Mouse (Mus musculus) spleen, adult 12 weeks (tissue): ENCODE measurements around the gene Galnt11.
"Not testable (repeated sequence)": the region's sequence is repeated elsewhere in the genome, so short reads cannot be mapped to it uniquely, and the experiment has no call there.

Experiments used
- DNase-seq: peaks from one replicate; pipeline ENCODE4 v3.0.0; 2022; ENCODE audit warnings: low spot score

The Galnt11 gene

DNA sequence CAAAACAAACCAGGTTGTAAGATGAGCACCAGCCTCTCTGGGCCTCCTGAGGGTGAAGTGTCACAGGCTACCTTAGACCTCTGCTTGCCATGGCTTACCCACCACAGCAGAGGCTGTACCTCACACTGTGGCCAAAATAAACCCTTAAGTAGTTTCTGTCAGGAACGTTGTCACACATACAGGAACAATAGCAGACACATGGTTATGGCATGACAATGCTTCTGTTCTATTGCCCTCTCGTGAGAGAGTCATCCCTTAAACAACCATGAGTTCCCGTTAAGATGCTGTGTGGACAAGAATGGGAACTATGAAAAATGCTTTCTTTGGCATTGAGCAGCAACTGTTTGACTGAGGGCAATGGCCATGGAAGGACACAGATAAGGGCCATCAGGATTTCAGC lies at the start of gene Galnt11:
Gene Galnt11 (plus strand): TSS at position 301 of the 400 bp plus-strand sequence.
- DNase-seq: no peak

GRCm38 (mm10) chr5:25177937-25178336 lies 43.8 kb upstream of the Galnt11 start:
- not testable (repeated sequence) for DNase-seq

- not testable (repeated sequence) for DNase-seq
These were observed 43.2 kb upstream of the Galnt11 start for GRCm38 (mm10) chr5:25178543-25178942.

GRCm38 (mm10) chr5:25179284-25179683 lies 42.4 kb upstream of the Galnt11 start:
- DNase-seq: no peak

DNA sequence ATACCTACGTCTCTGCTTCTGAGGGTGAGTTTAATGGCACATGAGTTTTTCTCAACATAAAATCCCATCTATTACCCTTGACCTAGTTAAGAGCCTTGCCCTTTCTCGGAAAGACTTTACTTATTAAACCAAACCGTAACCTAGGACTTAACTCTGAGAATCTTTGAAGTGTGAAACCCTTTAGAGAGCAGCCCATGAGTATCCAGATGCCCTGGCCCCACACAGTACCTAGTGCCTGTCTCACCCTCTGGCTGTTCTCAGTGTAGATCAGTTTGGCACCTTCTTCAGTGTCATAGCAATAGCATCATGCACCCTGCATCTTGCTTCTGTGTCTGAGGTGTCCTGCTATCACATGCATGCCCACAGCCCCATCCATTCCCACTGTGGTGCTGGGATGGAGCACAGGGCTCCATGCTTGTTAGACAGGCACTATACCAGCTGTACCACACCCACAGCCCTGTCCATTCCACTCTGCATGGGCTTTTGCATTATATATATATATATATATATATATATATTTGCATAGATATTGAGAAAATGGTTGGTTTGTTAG lies 41.7 kb upstream of the Galnt11 start:
- no peak for DNase-seq

DNA sequence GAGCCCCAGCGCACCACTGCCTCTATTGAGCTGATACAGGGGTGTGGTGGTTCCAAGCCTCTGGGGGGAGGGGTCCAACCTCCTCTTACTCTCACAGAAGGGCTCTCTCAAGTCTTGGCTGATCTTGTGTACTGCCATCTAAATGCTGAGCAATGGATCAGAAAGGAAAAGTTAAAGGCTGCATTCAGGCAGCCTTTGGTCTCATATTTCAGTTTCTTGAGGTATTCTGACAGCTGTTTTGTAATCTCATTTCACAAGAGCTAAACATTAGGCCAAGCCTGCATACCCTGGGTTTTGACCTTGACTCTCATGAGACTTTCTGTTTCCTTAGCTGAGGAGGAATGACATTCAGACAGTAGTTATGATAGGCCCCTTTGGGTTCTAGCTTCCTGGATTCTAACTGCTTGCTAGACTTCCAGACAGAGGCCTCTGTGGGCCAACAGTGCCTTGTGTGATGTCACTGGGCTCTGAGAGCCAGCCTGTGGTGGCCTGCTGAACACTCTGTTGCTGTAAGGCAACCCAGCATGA lies 40.6 kb upstream of the Galnt11 start, which contains the start of gene Galntl5:
Gene Galntl5 (plus strand): TSS at position 457 of the 528 bp plus-strand sequence.
- DNase-seq: no peak

GRCm38 (mm10) chr5:25183595-25183994 lies 38.1 kb upstream of the Galnt11 start:
- DNase-seq: no peak

DNA sequence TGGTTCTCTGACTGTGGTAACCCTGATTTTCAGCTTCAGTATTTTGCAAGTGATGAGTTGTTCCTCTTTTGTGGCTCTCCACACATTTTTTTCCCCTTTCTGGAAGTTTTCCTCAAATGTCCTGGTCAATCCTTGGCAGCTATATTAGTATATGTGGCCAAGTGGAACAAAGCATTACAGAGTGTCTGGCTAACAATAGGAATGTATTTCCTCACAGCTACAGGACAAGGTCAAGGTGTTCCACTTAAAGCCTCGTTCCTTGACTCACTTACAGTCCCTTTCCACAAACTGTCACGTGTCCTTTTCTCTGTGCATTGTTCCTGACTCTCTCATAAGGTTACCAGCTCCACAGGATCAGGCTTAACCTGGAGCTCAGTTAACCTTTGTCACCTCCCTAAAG lies 37.1 kb upstream of the Galnt11 start:
- no peak for DNase-seq

- no peak for DNase-seq
These were observed 34.0 kb upstream of the Galnt11 start for GRCm38 (mm10) chr5:25187727-25188126.

DNA sequence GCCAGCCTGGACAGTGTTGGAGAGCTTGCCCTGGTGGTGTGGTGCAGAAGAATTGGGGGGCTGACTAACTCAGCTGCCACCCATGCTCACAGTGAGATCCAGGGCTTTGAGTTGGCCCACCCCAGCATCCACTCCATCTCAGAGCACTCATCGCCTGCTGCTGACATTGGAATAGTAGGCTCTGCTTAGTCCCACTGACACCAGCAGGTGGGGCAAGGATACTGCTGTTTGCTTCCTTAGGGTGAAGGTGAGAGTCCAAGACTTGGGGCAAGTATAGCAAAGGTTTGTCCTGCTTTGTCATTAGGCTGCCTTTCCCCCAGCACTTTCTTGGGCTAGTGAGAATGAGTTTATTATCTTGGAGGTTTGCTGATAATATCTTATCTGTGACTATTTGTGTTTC lies 32.9 kb upstream of the Galnt11 start:
- DNase-seq: no peak

GRCm38 (mm10) chr5:25190521-25190920 lies 31.2 kb upstream of the Galnt11 start:
- DNase-seq: no peak

DNA sequence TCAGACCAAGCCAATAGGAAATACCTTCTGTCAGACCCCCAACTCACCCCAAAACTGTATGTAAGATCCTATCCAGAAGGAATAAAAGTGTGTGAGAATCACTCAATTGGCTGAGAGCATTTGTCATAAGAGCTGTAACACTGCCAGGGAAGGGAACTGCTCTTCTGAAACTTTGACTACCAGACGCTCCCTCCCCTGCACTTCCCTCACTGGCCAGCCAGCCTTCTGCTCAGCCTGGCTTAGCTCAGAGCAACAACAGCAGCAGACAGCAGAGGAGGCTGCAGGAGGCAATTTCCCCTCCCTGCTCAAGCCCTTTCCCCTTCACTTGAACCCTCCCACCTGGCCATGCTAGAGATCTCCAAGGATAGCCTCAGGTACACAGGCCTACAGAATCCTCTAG lies 9.8 kb upstream of the Galnt11 start:
- DNase-seq: no peak

DNA sequence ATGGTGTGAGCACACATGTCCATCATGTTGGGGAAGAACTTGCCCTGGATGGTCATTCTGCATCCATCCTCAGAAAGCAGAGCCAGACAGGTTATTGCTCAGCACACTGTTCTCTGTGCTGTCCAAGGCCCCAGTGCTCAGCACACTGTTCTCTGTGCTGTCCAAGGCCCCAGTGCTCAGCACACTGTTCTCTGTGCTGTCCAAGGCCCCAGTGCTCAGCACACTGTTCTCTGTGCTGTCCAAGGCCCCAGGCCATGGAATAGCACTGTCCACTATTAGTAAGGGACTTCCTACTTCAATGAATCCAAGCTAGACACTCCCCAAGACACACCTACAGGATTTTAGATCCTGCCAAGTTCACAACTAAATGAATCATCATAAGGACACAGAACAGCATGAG lies 8.5 kb upstream of the Galnt11 start:
- not testable (repeated sequence) for DNase-seq

GRCm38 (mm10) chr5:25215006-25215405 lies 6.7 kb upstream of the Galnt11 start:
- DNase-seq: no peak

DNA sequence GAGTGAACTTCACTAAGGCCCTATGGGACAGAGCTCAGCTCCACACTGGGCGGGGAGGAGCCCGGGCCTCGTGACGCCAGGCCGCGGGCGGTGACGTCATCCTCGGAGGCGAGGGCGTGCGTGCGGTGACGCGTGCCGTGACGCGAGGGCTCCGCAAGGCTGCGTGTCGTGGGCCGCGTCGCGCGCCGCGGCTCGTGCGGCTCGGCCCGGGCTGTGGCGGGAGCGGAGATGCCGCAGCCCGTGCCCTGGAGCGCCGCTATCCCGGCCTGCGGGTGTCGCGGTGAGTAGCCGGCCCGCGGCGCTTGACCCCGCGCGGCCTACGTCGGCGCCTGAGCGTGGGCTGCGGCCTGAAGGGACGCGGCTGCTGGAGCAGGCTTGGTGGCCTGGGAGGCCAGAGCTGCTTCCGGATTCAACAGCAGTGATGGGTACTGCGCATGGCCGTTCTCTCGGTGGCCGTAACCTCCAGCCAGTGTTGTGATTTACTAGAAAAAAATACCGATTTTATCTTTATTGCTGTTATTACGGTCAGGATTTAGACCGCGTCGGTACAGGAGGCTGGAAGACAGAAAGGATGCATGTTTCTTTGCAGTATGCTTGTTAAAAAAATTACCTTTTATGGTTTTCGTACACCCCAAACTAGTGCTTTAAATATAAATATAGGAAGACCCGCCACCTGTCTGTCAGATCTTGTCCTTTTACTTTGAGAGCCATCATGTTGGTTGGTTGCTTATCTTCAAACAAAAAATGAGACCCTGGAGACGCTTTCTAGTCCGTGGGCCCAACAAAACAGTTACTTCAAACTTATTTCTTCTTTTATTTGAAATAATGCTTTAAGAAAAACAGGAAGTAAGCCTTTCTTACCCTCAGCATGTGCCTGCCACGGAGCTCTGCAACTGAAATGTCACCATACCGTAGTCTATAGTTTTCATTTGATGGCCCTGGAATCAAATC lies 1.3 kb downstream of the Galnt11 start, which contains the start of gene E130116L18Rik:
Gene E130116L18Rik (minus strand): TSS at position 402 of the 951 bp plus-strand sequence.
- peak; percentile 66 for DNase-seq

GRCm38 (mm10) chr5:25224377-25224776 lies 2.7 kb downstream of the Galnt11 start:
- not testable (repeated sequence) for DNase-seq

DNA sequence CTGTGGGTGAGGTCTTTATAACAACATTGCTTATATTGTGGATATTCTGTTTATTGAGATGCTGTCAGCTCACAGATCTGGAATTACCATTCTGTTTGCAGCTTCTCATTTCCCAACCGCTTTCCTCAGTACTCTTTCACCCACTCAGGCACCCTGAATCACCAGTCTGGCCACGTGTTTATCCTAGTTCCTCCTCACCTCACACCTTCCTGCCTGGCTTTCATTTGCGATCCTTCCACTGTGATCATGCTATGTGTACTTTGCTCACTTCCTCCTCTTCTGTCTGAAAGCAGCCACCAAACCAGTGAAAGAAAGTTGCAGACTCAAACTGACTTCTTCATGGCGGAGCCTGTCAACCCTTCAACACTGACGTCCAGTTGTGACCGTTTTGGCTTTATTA lies 21.4 kb downstream of the Galnt11 start:
- no peak for DNase-seq

- DNase-seq: no peak
These were observed 24.2 kb downstream of the Galnt11 start for GRCm38 (mm10) chr5:25245806-25246472.

DNA sequence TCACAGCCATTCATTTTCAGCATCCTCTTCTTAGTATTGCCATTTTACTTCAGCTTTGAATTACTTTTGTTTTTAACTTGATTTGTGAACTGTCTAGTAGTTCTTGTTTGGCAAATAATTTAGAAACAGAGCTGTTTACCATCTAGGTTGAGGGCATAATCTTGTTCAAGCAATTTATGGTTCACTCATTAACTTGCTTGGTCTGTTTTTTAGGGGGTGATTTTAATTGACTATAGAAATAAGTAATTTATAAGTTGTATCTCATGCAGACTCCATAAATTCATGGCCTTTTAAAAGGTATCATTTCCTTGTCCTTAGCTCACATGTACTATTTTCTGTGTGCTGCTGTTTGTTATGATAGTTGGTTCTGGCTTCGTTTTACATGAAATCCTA lies 24.8 kb downstream of the Galnt11 start:
- no peak for DNase-seq

- DNase-seq: no peak
These were observed 25.3 kb downstream of the Galnt11 start for GRCm38 (mm10) chr5:25247036-25247435.

DNA sequence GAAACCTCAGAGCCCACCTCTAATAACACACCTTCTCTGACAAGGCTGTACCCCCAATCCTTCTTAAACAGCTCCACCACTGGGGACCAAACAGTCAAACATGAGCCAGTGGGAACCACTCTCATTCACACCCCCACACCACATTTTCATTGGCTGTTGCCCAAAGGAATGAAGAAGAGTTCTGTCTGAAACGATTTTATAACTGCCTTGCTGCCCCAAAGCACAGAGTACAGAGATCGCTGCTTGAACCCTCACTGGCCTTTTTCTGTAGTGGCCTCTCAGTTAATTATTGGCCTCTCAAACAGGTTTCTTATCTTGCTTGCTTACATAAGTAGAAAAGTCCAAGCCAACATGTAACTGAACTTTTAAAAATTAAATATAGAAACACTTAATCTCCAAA lies 30.7 kb downstream of the Galnt11 start:
- no peak for DNase-seq

GRCm38 (mm10) chr5:25252825-25253544 lies 31.3 kb downstream of the Galnt11 start:
- no peak for DNase-seq
